Mouse (Mus musculus) brown adipose tissue, adult 24 weeks (tissue): ENCODE results near the gene Pgd. TPM values are rescaled to one million over a fixed set of nuclear protein-coding genes. Genes with fewer than 3 reads are reported as not detected.
"Not testable (repeated sequence)": the region's sequence is repeated elsewhere in the genome, so short reads cannot be mapped to it uniquely, and the experiment has no call there.

Experiments
- H3K27ac ChIP-seq: fragments of 200-500 bp; replicated peaks from 2 replicates; pipeline ENCODE4 v1.5.1; 2012; ENCODE audit warnings: low read depth, mild to moderate bottlenecking, low read length
- H3K4me1 ChIP-seq: fragments of 200-500 bp; 2 replicates; pipeline ENCODE4 v1.6.1; 2012; ENCODE audit warnings: low read length, mixed read lengths; ENCODE audit not compliant: control insufficient read depth, insufficient read depth, insufficient read length
- H3K4me3 ChIP-seq: fragments of 200-500 bp; 2 replicates; pipeline ENCODE4 v1.5.1; 2012; ENCODE audit warnings: low read depth, mild to moderate bottlenecking, low read length, moderate library complexity; ENCODE audit not compliant: insufficient read depth
- polyA plus RNA-seq: library from polyadenylated mRNA; stranded (reverse); fragments of >200 nt; gene quantifications from 2 replicates; pipeline ENCODE4 v1.2.4, GENCODE M21; 2012; ENCODE audit not compliant: missing spikeins, insufficient read depth, insufficient read length

Pgd gene
- polyA plus RNA-seq, 1 experiment: 610 TPM

- Histone ChIP-seq H3K4me1 (peaks cover 20% of the 10 kb centered on the region), H3K27ac (no peak overlapping the region), H3K4me3 (no peak overlapping the region)
Measured at GRCm38 (mm10) chr4:149177046-149177445, 10.5 kb upstream of the Pgd start.

- Histone ChIP-seq H3K4me3 (no peak overlapping the region), H3K27ac (no peak overlapping the region), H3K4me1 (peaks cover 18% of the 10 kb centered on the region)
Measured at GRCm38 (mm10) chr4:149176645-149177044, 10.1 kb upstream of the Pgd start.

GRCm38 (mm10) chr4:149173661-149174060 lies 7.1 kb upstream of the Pgd start:
- peak overlapping the region; percentile 84 for H3K27ac ChIP-seq
- no peak overlapping the region for H3K4me3 ChIP-seq
- H3K4me1 ChIP-seq: peaks cover 14% of the 10 kb centered on the region

GRCm38 (mm10) chr4:149172666-149173065 lies 6.1 kb upstream of the Pgd start:
- Histone ChIP-seq H3K27ac (0 out of 2 replicates have a peak overlapping the region, but pooled peaks have one; percentile 84), H3K4me3 (no peak overlapping the region), H3K4me1 (peaks cover 14% of the 10 kb centered on the region)

- H3K4me1 ChIP-seq: peaks cover 14% of the 10 kb centered on the region
- H3K4me3 ChIP-seq: no peak overlapping the region
- H3K27ac ChIP-seq: no peak overlapping the region
Measured at GRCm38 (mm10) chr4:149172083-149172482, 5.5 kb upstream of the Pgd start.

- Histone ChIP-seq H3K27ac (peak overlapping the region; percentile 86), H3K4me1 (peaks cover 14% of the 10 kb centered on the region), H3K4me3 (no peak overlapping the region)
Measured at GRCm38 (mm10) chr4:149171581-149171981, 5.0 kb upstream of the Pgd start.

GRCm38 (mm10) chr4:149170394-149170931 lies 3.9 kb upstream of the Pgd start:
- peaks cover 14% of the 10 kb centered on the region for H3K4me1 ChIP-seq
- no peak overlapping the region for H3K4me3 ChIP-seq
- H3K27ac ChIP-seq: peak overlapping the region; percentile 43

- H3K4me1 ChIP-seq: peaks cover 14% of the 10 kb centered on the region
- H3K4me3 ChIP-seq: not testable (repeated sequence)
- peak overlapping the region; percentile 43 for H3K27ac ChIP-seq
Measured at GRCm38 (mm10) chr4:149169926-149170325, 3.4 kb upstream of the Pgd start.

GRCm38 (mm10) chr4:149168016-149168415 lies 1.4 kb upstream of the Pgd start:
- no peak overlapping the region for H3K4me3 ChIP-seq

GRCm38 (mm10) chr4:149166957-149167611 lies 513 bp upstream of the Pgd start:
- peaks cover 3% of the 10 kb centered on the region for H3K4me1 ChIP-seq
- H3K27ac ChIP-seq: peak overlapping the region; percentile 61
- H3K4me3 ChIP-seq: peak overlapping the region; percentile 78

More at GRCm38 (mm10) chr4:149168016-149168415, 1.4 kb upstream of the Pgd start:
- Histone ChIP-seq H3K4me1 (peaks cover 7% of the 10 kb centered on the region), H3K27ac (no peak overlapping the region)

- Histone ChIP-seq H3K27ac (no peak overlapping the region), H3K4me1 (no peaks in the 10 kb centered on the region), H3K4me3 (no peak overlapping the region)
Measured at GRCm38 (mm10) chr4:149164150-149164549, 2.4 kb downstream of the Pgd start.

GRCm38 (mm10) chr4:149163196-149163595 lies 3.4 kb downstream of the Pgd start:
- Histone ChIP-seq H3K27ac (no peak overlapping the region), H3K4me1 (no peaks in the 10 kb centered on the region), H3K4me3 (no peak overlapping the region)

GRCm38 (mm10) chr4:149161166-149161565 lies 5.4 kb downstream of the Pgd start:
- no peaks in the 10 kb centered on the region for H3K4me1 ChIP-seq

GRCm38 (mm10) chr4:149159891-149160290 lies 6.7 kb downstream of the Pgd start:
- H3K27ac ChIP-seq: no peak overlapping the region
- H3K4me1 ChIP-seq: peaks cover 2% of the 10 kb centered on the region; the same call in 1 of the 2 replicates
- H3K4me3 ChIP-seq: no peak overlapping the region

More at GRCm38 (mm10) chr4:149161166-149161565, 5.4 kb downstream of the Pgd start:
- no peak overlapping the region for H3K27ac ChIP-seq
- H3K4me3 ChIP-seq: no peak overlapping the region

- no peak overlapping the region for H3K27ac ChIP-seq
- peaks cover 2% of the 10 kb centered on the region; the same call in 1 of the 2 replicates for H3K4me1 ChIP-seq
- no peak overlapping the region for H3K4me3 ChIP-seq
Measured at GRCm38 (mm10) chr4:149159203-149159602, 7.4 kb downstream of the Pgd start.

GRCm38 (mm10) chr4:149157415-149157973 lies 9.1 kb downstream of the Pgd start:
- H3K4me1 ChIP-seq: peaks cover 2% of the 10 kb centered on the region; the same call in 1 of the 2 replicates
- H3K4me3 ChIP-seq: no peak overlapping the region

More at GRCm38 (mm10) chr4:149157415-149157973, 9.1 kb downstream of the Pgd start:
- no peak overlapping the region for H3K27ac ChIP-seq
